Mouse (Mus musculus) hindbrain, embryonic 13.5 days (tissue): ENCODE data around the gene Klf15. TPM values are rescaled to one million over a fixed set of nuclear protein-coding genes. Genes with fewer than 3 reads are reported as not detected.

ENCODE experiments used
- ATAC-seq: fragments of 200-750 bp; cut with Nextera tagmentation; 2 replicates; pipeline ENCODE4 v1.8.0; 2017; ENCODE audit warnings: moderate TSS enrichment; ENCODE audit not compliant: low FRiP score
- H3K27ac ChIP-seq: fragments of 300-500 bp; sonication (generic); 2 replicates; pipeline ENCODE4 v1.5.1; 2015; ENCODE audit warnings: inconsistent platforms, mild to moderate bottlenecking, moderate library complexity
- H3K27me3 ChIP-seq: fragments of 300-500 bp; sonication (generic); 2 replicates; pipeline ENCODE4 v1.6.1; 2015; ENCODE audit warnings: mild to moderate bottlenecking, inconsistent platforms
- H3K36me3 ChIP-seq: fragments of 300-500 bp; sonication (generic); 2 replicates; pipeline ENCODE4 v1.6.1; 2015; ENCODE audit warnings: mild to moderate bottlenecking, inconsistent platforms
- H3K4me1 ChIP-seq: fragments of 300-500 bp; sonication (generic); replicated peaks from 2 replicates; pipeline ENCODE4 v1.6.1; 2015; ENCODE audit warnings: inconsistent platforms
- H3K4me2 ChIP-seq: fragments of 300-500 bp; sonication (generic); 2 replicates; pipeline ENCODE4 v1.6.1; 2015; ENCODE audit warnings: inconsistent platforms, mild to moderate bottlenecking, moderate library complexity
- H3K4me3 ChIP-seq: fragments of 300-500 bp; sonication (generic); 2 replicates; pipeline ENCODE4 v1.5.1; 2015; ENCODE audit warnings: mild to moderate bottlenecking, inconsistent platforms
- H3K9ac ChIP-seq: fragments of 300-500 bp; sonication (generic); 2 replicates; pipeline ENCODE4 v1.6.1; 2015; ENCODE audit warnings: mild to moderate bottlenecking, inconsistent platforms
- H3K9me3 ChIP-seq: fragments of 300-500 bp; sonication (generic); 2 replicates; pipeline ENCODE4 v1.6.1; 2016; ENCODE audit warnings: inconsistent platforms
- WGBS: fragments of 180-500 bp; shearing (Covaris S2); methylation state at CpG from one replicate; pipeline ENCODE4 v1.1.7; 2015; 5-methylcytosine and 5-hydroxymethylcytosine counted together
- polyA plus RNA-seq: library from polyadenylated mRNA; unstranded; fragments of >200 nt; fragmentation: Nextera tagmentation; extraction: Ambion mirVana; gene quantifications from 2 replicates; pipeline ENCODE4 v1.2.1, GENCODE M21; 2015

Gene Klf15
- polyA plus RNA-seq = 10.2 and 10.5 TPM in 2 replicates

DNA sequence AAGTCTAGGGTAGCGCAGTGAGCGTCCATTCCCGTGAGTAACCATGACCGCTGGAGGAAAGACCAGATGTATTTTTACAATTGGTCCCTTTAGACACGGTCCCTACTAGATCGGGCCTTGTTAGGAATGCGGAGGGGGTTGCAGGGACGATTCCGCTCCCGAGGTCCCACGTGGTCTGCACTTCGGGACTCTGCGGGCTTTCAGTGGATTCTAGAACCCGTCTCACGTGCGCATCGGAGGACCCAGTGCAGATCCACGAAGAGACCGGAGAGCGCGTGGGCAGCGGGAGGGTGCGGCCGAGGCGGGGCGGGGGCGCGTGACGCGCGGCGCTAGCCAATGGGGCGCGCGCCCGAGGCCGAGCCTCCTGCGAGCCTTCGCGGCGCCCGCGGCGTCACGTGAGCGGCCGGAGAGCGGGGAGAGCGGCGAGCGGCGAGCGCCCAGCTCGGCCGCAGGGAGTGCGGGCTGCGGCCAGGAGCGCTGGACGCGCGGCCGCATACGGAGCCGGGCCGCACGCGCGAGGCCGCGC, at the start of gene Klf15:
Gene Klf15, plus strand, starts transcription at position 396 of the 526 bp plus-strand sequence.
- Histone ChIP-seq H3K9me3 (no peaks in the 10 kb centered on the region), H3K4me1 (peaks cover 21% of the 10 kb centered on the region), H3K36me3 (no peaks in the 10 kb centered on the region; the same call in 1 of the 2 replicates), H3K27me3 (peaks cover 54% of the 10 kb centered on the region), H3K9ac (peak within 1 kb of the TSS; percentile 84), H3K4me3 (peak within 1 kb of the TSS; percentile 71), H3K27ac (peak within 1 kb of the TSS; percentile 55), H3K4me2 (peak within 1 kb of the TSS; percentile 100)
- peak; percentile 69 for ATAC-seq
- WGBS = under 1% methylated on average over 70 of the region's 70 CpGs

DNA sequence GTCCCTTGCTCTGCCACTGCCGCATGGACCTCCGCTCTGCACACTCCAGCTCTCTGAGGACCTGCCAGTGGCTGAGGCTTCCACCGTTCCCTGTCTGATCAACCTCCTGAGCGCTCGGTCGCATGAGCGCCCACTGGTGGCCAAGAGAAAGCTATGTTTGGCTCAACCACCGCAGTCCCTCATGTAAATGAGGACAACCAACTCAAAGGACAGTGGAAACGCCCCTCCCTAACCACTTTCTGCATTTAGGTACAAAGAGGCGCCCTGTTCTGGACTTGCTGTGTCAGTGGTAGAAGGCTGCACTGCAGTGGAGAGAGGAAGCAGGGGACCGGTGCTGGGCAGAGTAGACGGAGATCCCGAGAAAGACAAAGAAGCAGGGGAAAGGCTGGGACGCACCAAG, 39.8 kb upstream of the Klf15 start:
- Histone ChIP-seq H3K4me3 (peak overlapping the region; percentile 23), H3K27me3 (peaks cover 15% of the 10 kb centered on the region), H3K9ac (peak overlapping the region; percentile 29; the same call in 1 of the 2 replicates), H3K9me3 (no peaks in the 10 kb centered on the region), H3K27ac (peak overlapping the region; percentile 44), H3K4me1 (peaks cover 10% of the 10 kb centered on the region), H3K36me3 (no peaks in the 10 kb centered on the region), H3K4me2 (peak overlapping the region; percentile 46)
- ATAC-seq = peak; percentile 87
- 3% methylated on average over 14 of the region's 14 CpGs for WGBS

DNA sequence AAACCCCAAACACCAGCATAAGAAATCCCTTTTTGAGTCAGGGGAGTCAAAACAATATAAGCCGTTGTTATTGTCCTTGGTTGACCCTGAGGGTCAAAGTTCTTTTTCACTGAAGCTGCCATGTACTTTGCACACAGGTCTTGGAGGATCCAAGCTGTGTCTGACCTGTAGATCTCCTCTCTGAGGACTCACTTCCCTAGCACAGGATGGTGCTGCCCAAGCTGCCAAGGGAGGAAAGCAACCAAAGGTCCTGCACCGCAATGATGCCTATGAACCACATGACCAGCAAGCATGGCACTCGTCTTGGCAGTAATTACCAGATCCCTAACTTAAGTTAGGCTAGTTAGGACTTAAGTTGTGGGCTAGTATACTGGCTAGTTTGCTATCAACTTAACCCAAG, 37.0 kb upstream of the Klf15 start:
- Histone ChIP-seq H3K4me2 (no peak overlapping the region), H3K9ac (no peak overlapping the region), H3K9me3 (no peaks in the 10 kb centered on the region), H3K4me1 (peaks cover 26% of the 10 kb centered on the region), H3K4me3 (no peak overlapping the region), H3K27ac (no peak overlapping the region), H3K36me3 (no peaks in the 10 kb centered on the region), H3K27me3 (peaks cover 21% of the 10 kb centered on the region)
- ATAC-seq = no peak
- WGBS = 75% methylated on average over 3 of the region's 3 CpGs

DNA sequence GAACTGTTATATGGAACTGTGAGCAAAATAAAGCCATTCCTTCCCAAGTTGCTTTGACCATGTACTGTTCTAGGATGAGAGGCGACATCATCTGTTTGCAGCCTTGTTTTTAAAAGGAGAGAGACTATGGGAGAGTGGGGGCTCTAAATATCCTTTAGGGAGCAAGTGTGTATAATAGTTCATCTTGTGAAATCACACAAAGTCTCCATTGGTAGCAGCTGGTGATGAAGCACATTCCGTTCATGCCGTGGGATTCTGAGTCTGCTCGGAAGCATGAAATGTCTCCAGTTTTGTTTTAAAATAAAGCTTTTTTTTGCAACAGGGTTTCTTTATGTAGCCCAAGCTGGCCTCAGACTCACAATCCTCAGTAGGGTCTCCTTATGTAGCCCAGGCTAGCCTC, 36.4 kb upstream of the Klf15 start:
- H3K4me1 ChIP-seq = peaks cover 26% of the 10 kb centered on the region
- H3K9me3 ChIP-seq = no peaks in the 10 kb centered on the region
- no peak overlapping the region for H3K9ac ChIP-seq
- H3K27me3 ChIP-seq = peaks cover 21% of the 10 kb centered on the region
- no peak overlapping the region for H3K27ac ChIP-seq
- H3K4me2 ChIP-seq = no peak overlapping the region
- no peak for ATAC-seq
- no peak overlapping the region for H3K4me3 ChIP-seq
- no peaks in the 10 kb centered on the region for H3K36me3 ChIP-seq
- 86% methylated on average over 4 of the region's 4 CpGs for WGBS

DNA sequence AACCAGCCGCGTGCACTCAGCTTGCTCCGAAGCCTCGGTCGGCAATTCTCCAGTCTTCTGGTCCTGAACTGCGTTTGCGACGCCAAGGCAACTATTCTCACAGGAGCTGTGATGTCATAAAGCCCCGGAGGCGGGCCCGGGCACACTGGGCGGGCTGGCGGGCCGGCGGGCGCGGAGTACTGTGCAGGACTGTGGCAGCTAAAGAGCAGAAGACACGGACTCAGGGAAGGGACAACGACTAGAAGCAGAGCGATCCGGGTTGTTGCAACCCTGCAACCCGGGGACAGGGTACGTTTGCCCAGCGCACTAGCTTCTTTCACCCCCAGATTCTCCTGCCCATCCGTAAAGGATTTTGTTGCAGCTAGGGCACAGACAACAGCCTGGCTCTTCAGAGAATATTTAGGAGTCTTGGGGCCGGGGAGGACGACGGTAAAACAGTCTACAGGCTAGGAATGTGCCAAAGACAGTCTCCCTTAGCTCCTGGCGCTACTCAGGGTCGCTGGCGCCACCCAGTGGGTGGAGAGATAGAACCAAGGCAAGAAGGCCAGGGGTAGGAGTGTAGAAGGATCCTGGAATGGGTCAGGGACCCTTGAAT, 33.9 kb upstream of the Klf15 start, which contains the start of gene Cfap100:
Gene Cfap100, minus strand, starts transcription at position 418 of the 595 bp plus-strand sequence.
- peaks cover 21% of the 10 kb centered on the region for H3K27me3 ChIP-seq
- peak within 1 kb of the TSS; percentile 69 for H3K27ac ChIP-seq
- peak; percentile 92 for ATAC-seq
- peak within 1 kb of the TSS; percentile 47 for H3K4me3 ChIP-seq
- WGBS = under 1% methylated on average over 31 of the region's 31 CpGs
- peak within 1 kb of the TSS; percentile 76 for H3K9ac ChIP-seq
- H3K9me3 ChIP-seq = no peaks in the 10 kb centered on the region
- H3K36me3 ChIP-seq = no peaks in the 10 kb centered on the region
- peaks cover 17% of the 10 kb centered on the region for H3K4me1 ChIP-seq
- H3K4me2 ChIP-seq = peak within 1 kb of the TSS; percentile 79

DNA sequence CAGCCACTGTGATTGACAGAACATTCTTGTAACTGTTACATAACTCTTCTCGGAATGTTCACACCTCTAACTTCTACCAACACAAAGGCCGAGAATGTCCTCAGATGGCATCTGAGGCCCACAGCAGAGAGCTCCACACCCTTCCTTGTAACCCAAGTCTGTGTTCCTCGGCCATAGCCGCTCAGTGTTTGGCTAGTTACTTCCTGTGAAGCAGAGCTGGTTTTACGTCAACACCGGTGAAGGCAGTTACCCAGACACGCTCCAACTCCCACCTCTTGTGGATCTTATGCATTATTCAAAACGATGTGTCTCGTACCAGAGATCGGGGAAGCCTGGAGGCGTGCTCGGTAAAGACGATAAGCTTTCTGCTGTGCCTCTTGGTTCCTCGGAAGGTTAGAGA, 32.5 kb upstream of the Klf15 start:
- 64% methylated on average over 14 of the region's 14 CpGs for WGBS
- H3K9ac ChIP-seq = no peak overlapping the region
- no peak overlapping the region for H3K4me3 ChIP-seq
- H3K27ac ChIP-seq = no peak overlapping the region
- peaks cover 17% of the 10 kb centered on the region for H3K4me1 ChIP-seq
- no peak overlapping the region for H3K4me2 ChIP-seq
- peaks cover 20% of the 10 kb centered on the region for H3K27me3 ChIP-seq
- no peaks in the 10 kb centered on the region for H3K36me3 ChIP-seq
- no peaks in the 10 kb centered on the region for H3K9me3 ChIP-seq
- ATAC-seq = no peak

DNA sequence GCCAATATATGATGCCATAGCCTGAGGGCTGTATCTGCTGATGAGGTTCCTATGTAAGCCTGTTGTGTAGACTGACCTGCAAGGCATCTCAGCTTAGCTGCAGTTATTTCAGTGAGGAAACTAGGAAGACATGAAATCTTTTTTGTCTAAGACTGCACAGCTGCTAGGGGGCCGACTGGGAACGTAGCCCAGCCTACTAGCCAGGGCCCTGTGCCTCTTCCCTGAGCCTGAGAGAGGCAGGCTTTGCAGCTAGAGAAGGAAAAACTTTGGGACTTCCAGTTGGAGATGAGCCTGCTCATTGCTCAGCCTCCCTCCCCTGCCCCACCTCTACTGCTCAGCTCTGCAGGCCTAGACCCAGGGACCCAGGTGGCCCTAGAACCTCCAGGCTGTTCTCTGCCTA, 30.9 kb upstream of the Klf15 start:
- Histone ChIP-seq H3K27me3 (peaks cover 19% of the 10 kb centered on the region), H3K4me3 (no peak overlapping the region), H3K9me3 (no peaks in the 10 kb centered on the region), H3K36me3 (no peaks in the 10 kb centered on the region), H3K4me2 (no peak overlapping the region), H3K4me1 (peaks cover 17% of the 10 kb centered on the region), H3K27ac (no peak overlapping the region), H3K9ac (no peak overlapping the region)
- no peak for ATAC-seq
- WGBS = 77% methylated on average over 2 of the region's 2 CpGs

DNA sequence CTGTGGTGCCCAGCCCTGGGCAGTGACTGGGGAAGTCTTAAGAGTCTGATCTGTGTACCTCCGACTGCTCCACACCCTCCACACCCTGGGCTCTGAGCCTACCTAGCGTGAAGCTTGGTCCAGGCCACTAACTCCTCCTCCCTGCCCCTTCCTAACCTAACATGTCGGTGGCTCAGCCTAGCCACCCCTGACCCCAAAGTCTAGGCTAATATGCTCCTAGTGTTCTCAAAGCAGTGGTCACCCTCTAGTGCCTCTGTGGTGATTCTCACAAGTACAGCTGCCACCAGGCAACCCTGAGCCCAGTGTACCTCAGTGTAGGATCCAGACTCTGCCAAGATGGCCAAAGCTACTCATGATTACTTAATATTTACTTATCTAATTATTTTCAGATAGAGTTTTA, 27.7 kb upstream of the Klf15 start:
- Histone ChIP-seq H3K36me3 (no peaks in the 10 kb centered on the region), H3K27ac (no peak overlapping the region), H3K9me3 (no peaks in the 10 kb centered on the region), H3K4me3 (no peak overlapping the region), H3K27me3 (0 out of 2 replicates have a peak, but pooled peaks cover 2% of the 10 kb centered on the region), H3K4me1 (peaks cover 4% of the 10 kb centered on the region; the same call in 1 of the 2 replicates), H3K9ac (0 out of 2 replicates have a peak overlapping the region, but pooled peaks have one; percentile 13), H3K4me2 (no peak overlapping the region)
- peak; percentile 54 for ATAC-seq
- WGBS = 79% methylated on average over 3 of the region's 3 CpGs

DNA sequence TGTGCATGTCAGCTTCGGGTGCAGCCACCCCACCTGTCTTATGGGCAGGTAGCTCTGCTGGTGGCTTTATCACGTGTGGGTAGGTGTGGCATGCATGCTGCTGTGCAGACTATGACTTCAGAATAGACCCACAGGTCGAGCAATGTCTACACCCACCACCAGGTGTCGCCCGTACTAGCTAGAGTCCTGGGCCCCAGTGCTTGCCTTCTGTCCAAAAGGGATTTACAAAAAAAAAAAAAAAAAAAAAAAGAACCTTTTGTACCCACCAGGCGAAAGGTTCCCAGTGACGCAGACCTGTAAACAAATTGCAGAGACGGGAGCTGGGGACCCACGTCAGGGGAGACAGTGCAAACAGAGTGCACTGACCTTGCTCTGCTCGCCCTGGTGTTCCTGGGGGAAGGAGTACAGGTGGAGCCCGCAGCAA, 27.2 kb upstream of the Klf15 start:
- peak; percentile 74 for ATAC-seq
- Histone ChIP-seq H3K9me3 (no peaks in the 10 kb centered on the region), H3K4me1 (no peaks in the 10 kb centered on the region; the same call in 1 of the 2 replicates), H3K4me3 (no peak overlapping the region), H3K9ac (no peak overlapping the region), H3K27ac (no peak overlapping the region), H3K4me2 (no peak overlapping the region), H3K27me3 (0 out of 2 replicates have a peak, but pooled peaks cover 2% of the 10 kb centered on the region), H3K36me3 (no peaks in the 10 kb centered on the region)
- 15% methylated on average over 11 of the region's 11 CpGs for WGBS

DNA sequence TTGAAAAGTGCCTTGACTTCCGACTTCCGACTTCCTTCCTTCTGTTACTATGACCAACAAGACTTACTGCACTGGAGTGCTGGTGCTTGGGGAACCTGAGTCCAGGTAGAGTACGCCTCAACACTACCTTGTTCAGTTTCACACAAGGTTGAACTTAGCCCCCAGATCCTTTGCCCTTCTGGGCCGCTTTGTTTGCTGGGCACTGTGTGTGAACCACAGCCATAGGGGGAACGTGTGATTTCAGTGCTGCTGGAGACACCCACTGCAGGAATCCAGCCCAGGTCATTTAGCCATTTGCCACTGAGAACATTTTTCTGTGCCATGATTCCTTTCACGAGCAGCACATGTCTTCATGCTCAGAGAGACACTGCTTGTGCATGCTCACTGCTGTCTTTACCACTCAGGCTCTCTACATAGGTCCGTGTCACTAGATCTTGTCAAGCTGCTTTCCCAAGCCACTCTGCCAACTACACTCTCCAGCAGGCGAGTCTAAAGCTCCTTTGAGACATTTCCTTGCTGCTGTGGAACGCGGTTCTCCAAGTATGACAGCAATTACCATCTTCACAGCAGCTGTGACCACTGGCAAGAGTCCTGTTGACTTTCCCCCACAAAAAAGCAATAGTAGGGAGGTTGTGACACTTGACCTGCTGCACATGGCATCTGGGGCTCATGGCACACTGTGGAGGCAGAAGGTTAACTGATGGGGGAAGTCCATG, 26.0 kb upstream of the Klf15 start:
- H3K27me3 ChIP-seq = 0 out of 2 replicates have a peak, but pooled peaks cover 2% of the 10 kb centered on the region
- 83% methylated on average over 10 of the region's 10 CpGs for WGBS
- H3K36me3 ChIP-seq = no peaks in the 10 kb centered on the region

DNA sequence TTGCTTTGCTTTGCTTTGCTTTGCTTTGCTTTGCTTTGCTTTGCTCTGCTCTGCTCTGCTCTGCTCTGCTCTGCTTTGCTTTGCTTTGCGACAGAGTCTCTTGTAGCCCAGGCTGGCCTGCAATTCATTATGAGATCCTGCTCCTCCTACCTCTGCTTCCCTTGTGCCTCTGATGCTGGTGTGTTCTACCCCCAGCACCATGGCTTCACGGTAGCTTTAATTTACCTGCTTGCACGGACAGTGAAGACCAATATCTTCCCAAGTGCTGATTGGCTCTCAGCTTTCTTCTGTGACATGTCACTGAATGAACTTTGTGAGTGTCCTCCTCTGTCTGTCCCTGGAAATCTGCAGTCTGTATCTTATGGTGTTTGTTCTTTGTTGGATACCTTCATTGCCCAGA, 25.3 kb upstream of the Klf15 start:
- Histone ChIP-seq H3K4me3 (no peak overlapping the region), H3K9me3 (no peaks in the 10 kb centered on the region), H3K4me2 (no peak overlapping the region), H3K27me3 (0 out of 2 replicates have a peak, but pooled peaks cover 2% of the 10 kb centered on the region), H3K27ac (no peak overlapping the region), H3K36me3 (no peaks in the 10 kb centered on the region), H3K9ac (no peak overlapping the region), H3K4me1 (no peaks in the 10 kb centered on the region; the same call in 1 of the 2 replicates)
- WGBS = 92% methylated on average over 3 of the region's 3 CpGs
- no peak for ATAC-seq

More for the DNA sequence above, 26.0 kb upstream of the Klf15 start:
- H3K9me3 ChIP-seq = no peaks in the 10 kb centered on the region
- no peak overlapping the region for H3K9ac ChIP-seq
- no peak overlapping the region for H3K27ac ChIP-seq
- ATAC-seq = no peak
- H3K4me3 ChIP-seq = no peak overlapping the region
- H3K4me2 ChIP-seq = no peak overlapping the region
- H3K4me1 ChIP-seq = no peaks in the 10 kb centered on the region; the same call in 1 of the 2 replicates

DNA sequence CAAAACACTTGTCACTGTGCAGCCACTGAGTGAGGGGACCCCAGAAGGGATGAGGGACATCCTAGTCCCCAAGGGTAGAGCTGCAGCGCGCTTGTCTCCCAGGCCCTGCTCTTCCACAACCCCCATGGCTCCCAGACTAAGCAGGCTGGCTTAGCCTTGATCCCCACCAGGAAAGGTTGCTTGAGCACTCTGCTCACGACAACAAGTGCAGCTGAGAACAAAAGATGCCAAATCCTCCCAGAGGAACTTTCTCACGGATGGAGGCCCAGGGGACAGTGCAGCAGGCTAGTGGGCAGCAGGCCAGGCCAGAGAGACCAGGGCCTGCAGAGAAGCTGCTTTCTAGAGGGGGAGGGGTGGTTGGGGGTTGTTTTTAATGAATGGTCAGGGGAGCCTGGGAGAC, 15.5 kb upstream of the Klf15 start:
- Histone ChIP-seq H3K27me3 (no peaks in the 10 kb centered on the region), H3K9me3 (no peaks in the 10 kb centered on the region), H3K27ac (peak overlapping the region; percentile 76), H3K9ac (no peak overlapping the region), H3K4me1 (peaks cover 14% of the 10 kb centered on the region), H3K36me3 (no peaks in the 10 kb centered on the region), H3K4me3 (no peak overlapping the region), H3K4me2 (no peak overlapping the region)
- peak; percentile 85 for ATAC-seq
- 26% methylated on average over 4 of the region's 4 CpGs for WGBS
